Mouse (Mus musculus) fibroblast of lung, adult 2 months (primary cell): Measurements from ENCODE around the gene Olfr555.
"Not testable (repeated sequence)": the region's sequence is repeated elsewhere in the genome, so short reads cannot be mapped to it uniquely, and the experiment has no call there.

Source experiments
- DNase-seq: peaks from one replicate; pipeline ENCODE4 v3.0.0-alpha.2; 2011; ENCODE audit warnings: low read depth

Olfr555 gene

GRCm38 (mm10) chr7:102658523-102658922 lies at the start of gene Olfr555:
Gene Olfr555, plus strand, starts transcription at chr7:102658823.
- DNase-seq, result no peak

DNA sequence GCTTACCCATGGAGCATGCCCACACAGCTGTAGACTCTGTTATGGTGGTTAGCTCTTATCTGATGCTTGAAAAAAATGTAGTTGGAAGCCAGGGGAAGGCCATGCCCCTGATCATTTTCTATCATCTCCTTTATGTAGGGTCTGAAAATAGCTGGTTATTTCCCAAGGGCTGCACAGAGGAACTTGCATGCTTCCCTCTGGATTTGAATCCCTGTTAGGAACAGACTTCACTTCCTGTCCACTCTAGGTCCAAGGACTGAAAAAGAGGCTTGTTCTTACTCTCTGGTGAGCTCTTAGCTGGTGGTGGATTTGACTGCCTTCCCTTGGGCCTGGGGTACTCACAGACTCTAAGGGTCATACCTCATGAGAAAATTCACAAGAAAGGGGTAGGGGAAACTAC lies 40.5 kb upstream of the Olfr555 start, which contains the start of gene Olfr553:
Olfr553 (minus strand) TSS at position 101 of the 400 bp plus-strand sequence.
- DNase-seq, result no peak

DNA sequence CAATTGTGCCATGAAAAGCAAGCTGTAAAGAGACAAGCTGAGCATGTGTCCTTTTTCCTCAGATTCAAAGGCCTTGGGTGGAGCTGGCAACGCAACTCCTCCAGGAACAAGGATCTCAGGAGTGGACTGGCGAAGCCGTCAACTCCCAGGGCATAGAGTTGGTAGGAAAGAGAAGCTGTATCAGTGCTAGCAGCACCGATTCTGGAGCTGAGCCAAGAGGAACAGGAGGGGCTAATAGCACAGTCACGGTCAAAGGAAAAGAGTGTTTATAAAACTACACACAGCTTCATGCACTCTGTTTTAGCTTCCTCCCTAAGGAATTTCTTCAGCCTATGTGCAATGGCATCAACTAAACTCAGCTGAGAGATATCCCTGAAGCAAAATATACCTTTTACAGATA lies 39.0 kb upstream of the Olfr555 start:
- no peak for DNase-seq

GRCm38 (mm10) chr7:102620368-102620767 lies 38.3 kb upstream of the Olfr555 start:
- DNase-seq, result not testable (repeated sequence)

DNA sequence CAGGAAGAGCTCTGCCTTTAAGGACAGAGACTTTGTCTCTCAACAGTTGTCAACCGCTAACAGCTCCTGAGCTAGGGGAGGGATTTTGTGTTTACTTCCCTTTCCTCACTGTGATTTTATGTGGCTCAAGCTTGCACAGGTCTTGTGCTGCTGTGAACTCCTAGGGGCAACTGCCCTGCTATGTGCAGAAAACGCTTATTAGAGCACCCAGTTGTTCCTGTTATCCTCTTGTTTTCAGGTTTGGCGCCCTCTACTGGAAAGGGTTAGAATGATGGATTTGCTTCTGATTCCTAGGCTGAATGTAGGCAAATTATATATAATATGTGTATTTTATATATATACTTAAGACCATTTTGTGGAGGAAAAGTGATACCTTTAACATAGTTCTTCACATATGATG lies 22.0 kb upstream of the Olfr555 start:
- DNase-seq, result peak; percentile 20

GRCm38 (mm10) chr7:102638132-102638531 lies 20.5 kb upstream of the Olfr555 start, which contains the start of gene Olfr554:
Gene Olfr554, plus strand, starts transcription at chr7:102638432.
- no peak for DNase-seq

GRCm38 (mm10) chr7:102644945-102645344 lies 13.7 kb upstream of the Olfr555 start:
- not testable (repeated sequence) for DNase-seq

DNA sequence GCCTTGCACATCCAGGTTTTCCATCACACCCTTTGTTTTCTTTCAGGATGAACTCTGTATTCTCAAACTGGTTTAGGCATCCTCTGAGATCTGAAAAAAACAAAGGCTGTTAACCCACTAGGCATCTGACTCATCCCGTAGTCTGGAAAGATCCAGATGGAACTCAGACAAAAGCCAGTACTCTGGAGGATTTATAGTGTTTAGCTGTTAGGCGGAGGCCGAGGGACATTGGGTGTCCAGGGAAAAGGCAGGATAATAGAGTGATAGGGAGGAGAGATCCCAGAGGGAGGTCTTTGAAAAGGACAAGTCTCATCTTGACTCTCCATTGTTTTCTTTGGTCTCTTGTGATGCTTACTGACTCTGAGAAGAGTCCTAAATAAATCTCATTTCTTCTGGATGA lies 6.0 kb downstream of the Olfr555 start, which contains the start of gene Olfr556:
Olfr556 (plus strand) TSS at position 301 of the 400 bp plus-strand sequence.
- no peak for DNase-seq

GRCm38 (mm10) chr7:102665378-102665777 lies 6.8 kb downstream of the Olfr555 start:
- DNase-seq, result peak; percentile 7

- no peak for DNase-seq
These were observed 17.6 kb downstream of the Olfr555 start for GRCm38 (mm10) chr7:102676225-102676624.

- DNase-seq, result peak; percentile 35
These were observed 23.3 kb downstream of the Olfr555 start for GRCm38 (mm10) chr7:102681916-102682315.

DNA sequence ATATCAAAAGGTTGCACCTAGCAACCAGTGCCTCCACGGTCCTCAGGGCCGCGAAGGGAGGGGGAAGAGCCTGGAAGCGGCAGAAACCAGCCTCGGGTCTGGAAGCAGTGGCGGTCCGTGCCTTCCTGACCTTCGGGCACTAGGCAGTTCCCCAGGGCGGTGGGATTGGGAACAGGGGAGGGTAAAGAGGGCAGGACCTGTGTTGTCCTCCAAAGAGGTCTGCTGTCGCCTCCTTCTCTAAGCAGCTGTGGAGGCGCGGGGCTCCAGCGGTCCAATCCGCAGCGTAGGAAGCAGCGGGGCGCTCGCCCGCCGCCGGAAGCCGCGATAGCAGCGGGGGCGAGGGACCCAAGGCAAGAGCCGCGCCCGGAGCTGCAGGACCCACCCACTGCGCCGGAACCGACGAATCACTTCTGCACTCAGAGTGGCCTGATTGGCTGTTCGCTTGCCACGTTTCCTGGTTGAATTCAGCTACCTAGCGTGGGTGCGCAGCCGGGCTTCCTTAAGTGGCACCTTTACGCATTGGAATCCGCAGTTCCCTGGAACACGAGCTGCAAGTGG lies 28.4 kb downstream of the Olfr555 start, which contains the start of gene Trim68:
Trim68 (minus strand) TSS at position 384 of the 558 bp plus-strand sequence.
- peak; percentile 75 for DNase-seq

DNA sequence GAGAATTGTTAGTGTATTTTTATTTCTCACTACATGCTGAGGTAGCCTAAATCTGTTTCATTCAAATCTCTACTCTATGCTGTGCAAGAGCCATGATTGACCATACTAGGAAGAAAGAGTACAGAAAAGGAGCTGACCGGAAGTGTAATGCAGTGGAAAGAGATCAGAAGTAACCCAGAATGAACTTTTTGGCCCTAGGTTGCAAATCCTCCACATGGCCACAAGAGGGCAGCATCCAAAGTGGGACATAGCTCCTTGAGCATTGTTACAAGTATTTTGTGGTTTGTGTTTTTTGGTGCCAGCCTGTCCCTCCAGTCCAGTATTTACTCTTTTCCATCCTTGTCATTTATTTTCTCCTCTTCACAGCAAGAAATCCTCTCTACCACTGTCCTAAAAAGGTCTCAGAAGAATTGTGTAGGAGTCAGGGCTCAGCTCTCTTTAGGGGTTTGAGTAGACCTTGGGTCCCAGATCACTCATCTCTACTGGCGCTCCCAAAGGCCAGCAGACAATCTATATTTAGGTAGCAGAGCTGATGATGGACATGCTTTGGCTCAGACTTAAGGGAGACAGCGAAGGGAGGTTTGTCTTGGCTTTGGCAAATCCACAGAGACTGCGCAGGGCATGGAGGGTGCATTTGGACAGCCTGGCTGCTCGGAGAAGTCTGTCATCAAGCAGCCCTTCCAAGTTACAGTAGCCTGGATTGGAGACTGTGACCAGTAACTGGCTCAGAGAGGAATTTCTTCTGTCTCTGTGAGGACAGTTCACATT lies 36.9 kb downstream of the Olfr555 start, which contains the start of gene Olfr557:
Olfr557 (plus strand) TSS at position 553 of the 768 bp plus-strand sequence.
- DNase-seq, result peak; percentile 8

- DNase-seq, result no peak
These were observed 39.8 kb downstream of the Olfr555 start for GRCm38 (mm10) chr7:102698461-102698860.

DNA sequence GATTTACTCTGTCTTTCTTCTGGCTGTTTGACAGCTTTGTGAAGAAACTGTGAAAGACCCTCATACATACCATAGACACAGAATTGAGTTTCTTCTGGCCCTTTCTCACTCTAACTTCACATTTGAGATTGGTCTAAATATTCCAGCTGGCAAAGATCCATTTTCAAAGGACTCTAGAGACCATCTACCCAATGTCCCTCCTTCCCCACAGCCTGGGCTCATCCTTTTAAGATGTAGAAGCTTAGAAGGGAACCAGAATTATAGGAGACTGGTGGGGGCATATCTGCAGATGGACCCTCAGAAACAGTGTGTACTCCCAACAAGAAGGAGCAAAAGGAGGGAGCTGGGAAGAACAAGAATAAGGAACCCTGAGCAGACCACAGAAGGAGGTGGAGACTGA lies 43.3 kb downstream of the Olfr555 start, which contains the start of gene Olfr558:
Olfr558 (plus strand) TSS at position 301 of the 400 bp plus-strand sequence.
- no peak for DNase-seq
